Mouse (Mus musculus): Measurements from ENCODE around the gene Tff2.

- TF ChIP-seq CTCF (IDR thresholded peaks at IDR 0.05; ENCODE audit: extremely low read depth, insufficient read length, insufficient replicate concordance, low read depth, low read length), result no peak
- no peak for TF ChIP-seq POLR2A (IDR thresholded peaks at IDR 0.05; ENCODE audit: low read depth, low read length)
These were observed 18.5 kb upstream of the Tff2 start for GRCm38 (mm10) chr17:31162607-31163006.
